Mouse (Mus musculus) neural tube, embryonic 15.5 days (tissue): Measurements from ENCODE around the gene Bri3bp. TPM values are rescaled to one million over a fixed set of nuclear protein-coding genes. Genes with fewer than 3 reads are reported as not detected.
"Not testable (repeated sequence)": the region's sequence is repeated elsewhere in the genome, so short reads cannot be mapped to it uniquely, and the experiment has no call there.

ENCODE experiments used
- ATAC-seq: fragments of 200-750 bp; cut with Nextera tagmentation; 2 replicates; pipeline ENCODE4 v1.8.0; 2017; ENCODE audit warnings: mild to moderate bottlenecking, moderate TSS enrichment, moderate library complexity; ENCODE audit not compliant: low FRiP score
- H3K27ac ChIP-seq: fragments of 300-500 bp; sonication (generic); replicated peaks from 2 replicates; pipeline ENCODE4 v1.5.1; 2015; ENCODE audit warnings: mild to moderate bottlenecking, inconsistent platforms
- H3K27me3 ChIP-seq: fragments of 300-500 bp; sonication (generic); replicated peaks from 2 replicates; pipeline ENCODE4 v1.6.1; 2015; ENCODE audit warnings: inconsistent platforms
- H3K36me3 ChIP-seq: fragments of 300-500 bp; sonication (generic); 2 replicates; pipeline ENCODE4 v1.6.1; 2015; ENCODE audit warnings: inconsistent platforms
- H3K4me1 ChIP-seq: fragments of 300-500 bp; sonication (generic); 2 replicates; pipeline ENCODE4 v1.6.1; 2015; ENCODE audit warnings: inconsistent platforms
- H3K4me2 ChIP-seq: fragments of 300-500 bp; sonication (generic); 2 replicates; pipeline ENCODE4 v1.6.1; 2015; ENCODE audit warnings: inconsistent platforms, mild to moderate bottlenecking, moderate library complexity
- H3K4me3 ChIP-seq: fragments of 300-500 bp; sonication (generic); replicated peaks from 2 replicates; pipeline ENCODE4 v1.5.1; 2015; ENCODE audit warnings: mild to moderate bottlenecking, inconsistent platforms
- H3K9ac ChIP-seq: fragments of 300-500 bp; sonication (generic); replicated peaks from 2 replicates; pipeline ENCODE4 v1.6.1; 2015; ENCODE audit warnings: mild to moderate bottlenecking, inconsistent platforms
- H3K9me3 ChIP-seq: fragments of 300-500 bp; sonication (generic); replicated peaks from 2 replicates; pipeline ENCODE4 v1.6.1; 2016; ENCODE audit warnings: inconsistent platforms
- WGBS: fragments of 180-500 bp; shearing (Covaris S2); methylation state at CpG from one replicate; pipeline ENCODE4 v1.1.7; 2015; ENCODE audit warnings: mixed read lengths; 5-methylcytosine and 5-hydroxymethylcytosine counted together
- polyA plus RNA-seq: library from polyadenylated mRNA; unstranded; fragments of >200 nt; fragmentation: Nextera tagmentation; extraction: Ambion mirVana; gene quantifications from 2 replicates; pipeline ENCODE4 v1.2.1, GENCODE M21; 2015

Gene Bri3bp
- polyA plus RNA-seq, 1 experiment from 2014 or later: 37.3 TPM

DNA sequence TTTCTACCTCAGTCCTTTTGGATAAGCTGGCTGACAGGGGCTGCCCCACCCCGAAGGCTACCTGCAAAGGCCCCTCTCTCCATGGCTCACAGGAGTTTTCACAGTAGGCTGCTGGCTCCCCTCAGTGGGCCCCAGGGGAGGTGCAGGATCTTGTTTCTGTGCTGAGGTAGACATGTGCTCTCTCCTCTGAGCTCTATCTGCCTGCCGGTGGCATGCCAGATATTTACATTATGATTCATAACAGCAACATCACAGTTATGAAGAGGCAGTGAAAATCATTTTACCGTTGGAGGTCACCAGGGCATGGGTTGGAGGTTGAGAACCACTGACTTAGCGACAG is 46.7 kb downstream of the Bri3bp start:
- peaks cover 71% of the 10 kb centered on the region for H3K36me3 ChIP-seq
- WGBS: 48% methylated on average over 4 of the region's 4 CpGs
- 0 out of 2 replicates have a peak overlapping the region, but pooled peaks have one; percentile 33 for H3K27ac ChIP-seq

DNA sequence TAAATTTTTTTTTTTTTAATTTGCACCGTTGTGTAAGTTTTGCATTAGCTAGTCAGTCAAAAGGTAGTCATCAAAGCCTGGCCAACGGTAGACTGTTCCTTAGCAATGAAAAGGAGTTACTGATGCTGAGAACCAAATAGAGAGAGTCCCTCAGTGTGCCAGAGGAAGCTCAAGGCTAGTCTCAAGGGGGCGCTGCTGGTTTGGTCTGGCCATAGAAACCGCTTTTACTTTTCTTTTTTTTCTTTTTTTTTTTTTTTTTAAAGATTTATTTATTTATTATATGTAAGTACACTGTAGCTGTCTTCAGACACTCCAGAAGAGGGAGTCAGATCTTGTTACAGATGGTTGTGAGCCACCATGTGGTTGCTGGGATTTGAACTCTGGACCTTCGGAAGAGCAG is 47.6 kb downstream of the Bri3bp start:
- Histone ChIP-seq H3K36me3 (peaks cover 71% of the 10 kb centered on the region), H3K4me1 (0 out of 2 replicates have a peak, but pooled peaks cover 11% of the 10 kb centered on the region)
- not testable (repeated sequence) for H3K4me2 ChIP-seq, H3K27me3 ChIP-seq, ATAC-seq, H3K4me3 ChIP-seq, H3K27ac ChIP-seq, H3K9ac ChIP-seq, H3K9me3 ChIP-seq
- 92% methylated on average over 5 of the region's 5 CpGs for WGBS

More for the DNA sequence above, 46.7 kb downstream of the Bri3bp start:
- no peak for ATAC-seq
- Histone ChIP-seq H3K9ac (no peak overlapping the region), H3K9me3 (no peaks in the 10 kb centered on the region), H3K4me1 (0 out of 2 replicates have a peak, but pooled peaks cover 11% of the 10 kb centered on the region), H3K27me3 (no peaks in the 10 kb centered on the region), H3K4me3 (no peak overlapping the region), H3K4me2 (no peak overlapping the region)

DNA sequence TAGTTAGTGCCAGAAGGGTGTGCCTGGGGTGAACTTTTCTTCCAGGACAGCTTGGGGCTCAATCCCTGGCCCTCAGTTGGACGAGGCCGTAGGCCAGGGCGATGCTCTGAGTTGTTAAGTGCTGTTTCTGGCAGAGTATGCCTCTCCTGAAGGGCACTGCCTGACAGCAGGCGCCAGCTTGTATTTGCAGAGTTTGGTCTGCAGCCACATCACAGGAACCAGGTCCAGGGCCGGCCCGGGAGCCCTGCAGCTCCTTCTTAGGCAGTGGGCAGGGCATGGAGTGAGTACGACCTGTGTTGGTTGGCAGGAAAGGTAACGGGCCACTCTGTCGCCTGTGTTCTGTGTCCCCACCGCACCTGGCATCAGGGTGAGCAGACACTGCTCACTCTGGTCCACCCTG is 49.7 kb downstream of the Bri3bp start:
- H3K4me2 ChIP-seq: no peak overlapping the region
- no peak overlapping the region for H3K27ac ChIP-seq
- 0 out of 2 replicates have a peak, but pooled peaks cover 11% of the 10 kb centered on the region for H3K4me1 ChIP-seq
- peaks cover 67% of the 10 kb centered on the region for H3K36me3 ChIP-seq
- no peaks in the 10 kb centered on the region for H3K27me3 ChIP-seq
- 91% methylated on average over 10 of the region's 10 CpGs for WGBS
- ATAC-seq: no peak
- H3K9ac ChIP-seq: no peak overlapping the region
- no peak overlapping the region for H3K4me3 ChIP-seq
- H3K9me3 ChIP-seq: no peaks in the 10 kb centered on the region

DNA sequence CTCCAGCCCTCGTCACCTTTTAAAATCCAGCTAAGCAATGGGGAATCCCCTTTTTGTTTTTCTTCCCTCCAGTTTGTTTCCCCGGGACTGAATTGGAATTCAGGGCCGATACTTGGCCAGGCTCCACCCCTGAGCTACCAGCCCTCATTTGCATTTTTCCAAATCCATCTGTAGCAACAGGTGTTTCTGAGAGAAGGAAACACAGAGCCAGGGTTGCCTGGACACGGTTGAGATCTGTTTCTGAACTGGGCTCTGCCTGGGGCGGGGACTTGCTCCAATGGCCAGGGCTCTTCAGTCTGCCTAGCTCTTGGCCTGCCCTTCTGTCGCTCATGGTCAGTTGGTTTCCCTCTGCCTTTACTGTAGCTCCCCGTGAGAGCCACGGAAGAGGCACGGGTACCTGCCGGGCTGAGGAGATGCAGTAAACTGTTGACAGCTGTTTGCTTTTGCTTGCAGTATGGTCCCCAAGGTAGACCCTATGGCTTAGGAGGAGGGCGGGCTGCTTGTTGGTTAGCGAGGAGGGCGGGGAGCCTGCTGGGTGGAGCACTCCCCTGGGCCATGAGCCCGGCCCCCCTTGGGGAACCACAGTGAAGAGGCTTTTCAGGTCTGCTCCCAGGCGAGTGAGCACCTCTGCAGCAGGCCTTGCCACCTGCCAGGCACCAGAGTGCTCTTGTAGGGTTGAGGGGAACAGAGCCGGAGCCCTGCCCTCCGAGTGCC is 51.2 kb downstream of the Bri3bp start:
- Histone ChIP-seq H3K4me3 (no peak overlapping the region), H3K4me1 (0 out of 2 replicates have a peak, but pooled peaks cover 5% of the 10 kb centered on the region), H3K4me2 (no peak overlapping the region), H3K36me3 (peaks cover 59% of the 10 kb centered on the region), H3K9me3 (no peaks in the 10 kb centered on the region), H3K9ac (no peak overlapping the region), H3K27ac (no peak overlapping the region), H3K27me3 (no peaks in the 10 kb centered on the region)
- 67% methylated on average over 17 of the region's 17 CpGs for WGBS
- no peak for ATAC-seq

DNA sequence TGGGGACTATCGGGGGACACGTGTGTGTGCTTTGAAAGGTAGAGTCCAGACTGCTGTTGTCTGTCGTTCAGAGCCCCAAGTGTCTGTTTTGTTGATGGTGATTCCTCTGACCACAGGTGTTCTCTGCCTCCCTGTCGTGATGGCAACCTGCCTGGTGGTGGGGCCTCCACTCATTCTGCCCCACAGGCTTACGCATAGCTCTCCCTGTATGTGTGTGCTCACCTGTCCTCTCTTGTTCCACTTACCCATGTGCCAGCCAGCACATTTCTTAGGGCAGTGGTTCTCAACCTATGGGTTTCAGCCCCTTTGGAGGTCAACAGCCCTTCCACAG is 51.7 kb downstream of the Bri3bp start:
- Histone ChIP-seq H3K4me1 (no peaks in the 10 kb centered on the region), H3K27ac (no peak overlapping the region), H3K4me3 (no peak overlapping the region), H3K36me3 (peaks cover 54% of the 10 kb centered on the region), H3K4me2 (no peak overlapping the region), H3K9ac (no peak overlapping the region), H3K27me3 (no peaks in the 10 kb centered on the region), H3K9me3 (no peaks in the 10 kb centered on the region)
- 72% methylated on average over 5 of the region's 5 CpGs for WGBS
- no peak for ATAC-seq

DNA sequence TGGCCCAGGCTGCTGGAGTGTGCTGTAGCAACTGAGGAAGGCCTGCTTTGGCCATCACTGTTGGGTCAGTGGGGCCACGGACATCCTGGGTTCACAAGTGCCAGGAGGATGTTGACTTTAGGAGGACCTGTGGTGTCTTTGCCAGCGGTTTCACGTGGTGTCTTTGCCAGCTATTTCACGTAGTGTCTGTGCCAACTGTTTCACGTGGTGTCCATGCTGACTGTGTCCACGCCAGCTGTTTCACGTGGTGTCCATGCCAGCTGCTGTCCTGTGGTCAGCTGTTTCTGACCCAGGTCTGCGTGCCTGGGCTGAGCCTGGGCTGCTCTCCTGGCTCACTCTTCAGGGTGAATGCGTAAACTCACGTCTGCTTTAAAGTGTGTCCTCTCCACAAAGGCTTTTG is 54.3 kb downstream of the Bri3bp start:
- Histone ChIP-seq H3K9me3 (no peaks in the 10 kb centered on the region), H3K9ac (no peak overlapping the region), H3K27me3 (no peaks in the 10 kb centered on the region), H3K4me1 (no peaks in the 10 kb centered on the region), H3K36me3 (peaks cover 45% of the 10 kb centered on the region), H3K27ac (no peak overlapping the region), H3K4me3 (no peak overlapping the region), H3K4me2 (no peak overlapping the region)
- WGBS: 91% methylated on average over 10 of the region's 10 CpGs
- ATAC-seq: no peak

DNA sequence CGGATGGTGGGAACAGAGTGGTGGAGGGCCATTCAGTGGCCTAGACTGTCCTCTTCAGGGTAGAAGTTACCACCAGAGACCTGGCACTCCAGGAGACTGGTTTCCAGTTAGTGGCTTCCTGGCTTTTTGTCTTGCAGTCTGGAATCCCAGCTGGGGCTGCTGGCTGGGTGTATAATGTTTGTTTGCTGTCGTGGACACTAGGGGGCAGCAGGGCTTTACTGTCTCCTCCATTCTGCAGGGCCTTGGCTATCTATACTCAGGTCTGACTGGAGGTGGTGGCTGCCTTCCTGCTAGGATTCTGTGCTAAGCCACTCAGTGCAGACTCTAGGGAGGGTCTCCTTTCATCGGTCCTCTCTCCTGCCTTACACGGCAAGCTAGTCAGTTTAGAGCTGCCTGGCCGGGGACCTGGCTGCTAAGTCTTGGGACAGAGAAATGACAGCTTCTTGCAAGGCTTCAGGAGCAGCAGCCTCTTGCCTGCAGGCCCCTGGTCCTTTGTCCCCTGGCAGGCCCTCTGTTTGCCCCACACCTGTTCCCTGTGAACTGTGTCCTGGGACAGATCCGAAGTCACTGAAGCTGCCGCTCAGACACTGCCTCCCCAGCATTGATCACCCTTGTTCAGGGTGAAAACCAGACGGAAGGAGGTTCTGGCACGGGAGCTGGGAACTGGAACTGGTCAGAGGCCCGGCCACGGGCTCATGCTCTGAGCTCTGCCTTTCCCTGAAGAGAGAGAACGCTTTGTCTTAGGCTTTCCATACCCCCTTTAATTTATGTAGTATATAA is 56.6 kb downstream of the Bri3bp start:
- 66% methylated on average over 12 of the region's 12 CpGs for WGBS
- no peak overlapping the region for H3K9ac ChIP-seq
- no peaks in the 10 kb centered on the region for H3K27me3 ChIP-seq
- no peaks in the 10 kb centered on the region for H3K9me3 ChIP-seq
- no peak overlapping the region for H3K27ac ChIP-seq
- no peak overlapping the region for H3K4me3 ChIP-seq
- H3K36me3 ChIP-seq: peaks cover 26% of the 10 kb centered on the region
- no peak overlapping the region for H3K4me2 ChIP-seq
- peaks cover 5% of the 10 kb centered on the region; the same call in 1 of the 2 replicates for H3K4me1 ChIP-seq
- ATAC-seq: peak; percentile 72

DNA sequence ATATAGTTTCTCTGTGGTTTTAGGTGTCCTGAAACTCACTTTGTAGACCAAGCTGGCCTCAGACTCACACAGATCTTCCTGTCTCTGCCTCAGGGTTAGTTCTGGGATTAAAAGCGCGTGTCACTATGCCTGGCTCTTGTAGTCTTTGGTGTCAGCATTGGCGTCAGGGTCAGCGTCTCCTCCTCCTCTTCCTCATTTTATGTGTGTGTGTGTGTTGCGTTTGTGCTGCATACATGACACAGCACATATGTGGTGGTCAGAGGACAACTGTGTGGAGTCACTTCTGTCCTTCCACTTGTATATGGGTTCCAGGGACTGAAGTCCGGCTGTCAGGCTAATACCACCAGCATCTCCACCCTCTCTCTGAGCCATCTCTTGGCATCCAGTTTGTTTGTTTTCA is 60.1 kb downstream of the Bri3bp start:
- 94% methylated on average over 6 of the region's 6 CpGs for WGBS
- Histone ChIP-seq H3K27ac (no peak overlapping the region), H3K36me3 (peaks cover 16% of the 10 kb centered on the region), H3K9me3 (no peaks in the 10 kb centered on the region), H3K9ac (no peak overlapping the region), H3K4me2 (no peak overlapping the region), H3K27me3 (no peaks in the 10 kb centered on the region), H3K4me1 (peaks cover 10% of the 10 kb centered on the region; the same call in 1 of the 2 replicates), H3K4me3 (no peak overlapping the region)
- ATAC-seq: no peak

DNA sequence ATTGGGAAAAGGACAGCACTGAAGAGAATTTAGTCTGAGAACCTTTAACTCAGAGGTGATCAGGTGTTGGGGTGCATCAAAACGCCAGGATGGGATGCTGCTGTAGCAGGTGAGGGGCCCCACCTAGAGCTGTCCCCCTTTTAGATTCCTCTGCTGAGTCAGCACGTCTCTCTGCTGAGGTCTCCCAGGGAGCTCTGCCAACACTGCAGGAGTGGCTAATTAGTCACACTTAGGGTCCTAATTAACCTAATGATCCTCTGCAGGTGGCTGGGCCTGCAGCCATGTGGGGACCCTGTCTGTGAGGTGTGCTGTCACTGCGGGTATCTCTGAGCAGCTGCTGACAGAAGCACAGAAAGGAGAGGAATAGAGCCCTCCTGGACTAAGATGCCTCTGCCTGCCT is 60.8 kb downstream of the Bri3bp start:
- Histone ChIP-seq H3K4me2 (no peak overlapping the region), H3K9ac (no peak overlapping the region), H3K4me3 (no peak overlapping the region), H3K27me3 (no peaks in the 10 kb centered on the region), H3K36me3 (peaks cover 16% of the 10 kb centered on the region), H3K27ac (no peak overlapping the region), H3K4me1 (peaks cover 10% of the 10 kb centered on the region; the same call in 1 of the 2 replicates), H3K9me3 (no peaks in the 10 kb centered on the region)
- ATAC-seq: no peak
- 30% methylated on average over 3 of the region's 3 CpGs for WGBS

DNA sequence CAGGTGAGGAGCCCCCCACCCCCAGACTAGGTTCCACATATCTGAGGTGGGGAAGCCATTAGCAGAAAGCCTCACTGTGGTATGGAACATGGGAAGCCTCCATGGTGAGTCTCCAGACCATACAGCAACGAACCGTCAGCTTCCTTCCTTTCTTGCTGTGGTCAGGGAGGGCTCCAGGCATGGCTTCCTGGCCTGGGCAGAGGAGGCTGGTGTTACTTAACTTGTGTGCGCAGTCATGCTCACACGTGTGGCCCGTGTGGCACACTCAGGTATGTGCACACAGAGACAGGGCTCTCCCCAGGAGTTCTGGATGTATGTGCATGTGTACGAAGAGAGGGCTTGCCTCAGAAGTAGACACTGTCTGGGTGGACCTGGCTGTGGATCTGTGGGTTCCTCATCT is 62.3 kb downstream of the Bri3bp start:
- H3K27me3 ChIP-seq: no peaks in the 10 kb centered on the region
- WGBS: 83% methylated on average over 6 of the region's 6 CpGs
- H3K4me3 ChIP-seq: no peak overlapping the region
- no peak overlapping the region for H3K9ac ChIP-seq
- H3K4me1 ChIP-seq: peaks cover 10% of the 10 kb centered on the region; the same call in 1 of the 2 replicates
- no peak for ATAC-seq
- H3K36me3 ChIP-seq: peaks cover 21% of the 10 kb centered on the region
- H3K9me3 ChIP-seq: no peaks in the 10 kb centered on the region
- H3K4me2 ChIP-seq: no peak overlapping the region
- H3K27ac ChIP-seq: no peak overlapping the region

DNA sequence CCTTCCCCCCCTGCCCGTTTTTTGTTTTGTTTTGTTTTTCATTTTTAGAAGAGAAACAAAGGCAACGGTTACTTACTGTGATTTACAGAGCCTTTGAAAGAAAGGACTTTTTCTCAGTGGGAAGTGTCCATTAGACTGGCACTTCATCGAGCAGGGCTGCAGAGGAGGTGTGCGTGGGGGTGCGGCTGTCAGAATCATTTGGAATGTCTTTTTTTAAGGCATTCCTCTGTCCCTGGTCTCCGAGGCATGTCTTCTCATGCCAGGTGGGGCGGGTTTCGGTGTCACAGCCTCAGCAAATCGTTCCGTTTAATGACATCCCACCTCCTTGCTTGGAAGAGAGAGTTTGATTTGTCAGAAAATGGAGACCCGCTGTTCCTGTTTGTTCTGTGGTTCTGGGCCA is 63.3 kb downstream of the Bri3bp start:
- no peak for ATAC-seq
- Histone ChIP-seq H3K36me3 (peaks cover 32% of the 10 kb centered on the region), H3K9me3 (no peaks in the 10 kb centered on the region), H3K27ac (no peak overlapping the region), H3K4me3 (no peak overlapping the region), H3K4me2 (no peak overlapping the region), H3K4me1 (peaks cover 10% of the 10 kb centered on the region; the same call in 1 of the 2 replicates), H3K9ac (no peak overlapping the region), H3K27me3 (no peaks in the 10 kb centered on the region)
- WGBS: 61% methylated on average over 11 of the region's 11 CpGs

DNA sequence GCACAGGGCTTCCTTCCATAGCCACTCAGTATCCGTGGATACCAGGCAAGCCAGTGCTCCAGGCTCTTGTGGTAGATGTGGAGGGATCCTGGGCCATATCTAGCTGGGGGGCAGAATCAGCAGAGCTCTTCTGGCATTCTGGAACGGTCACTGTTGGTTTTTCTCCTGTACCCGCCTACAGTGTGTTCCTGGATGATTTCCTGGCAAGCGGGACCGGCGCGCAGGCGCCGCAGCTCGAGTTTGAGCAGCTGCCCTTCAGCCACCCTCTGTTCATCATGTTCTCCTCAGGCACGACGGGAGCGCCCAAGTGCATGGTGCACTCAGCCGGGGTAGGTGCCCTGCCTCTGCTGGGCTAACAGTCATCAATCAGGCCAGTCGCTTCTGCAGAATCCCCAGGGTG is 64.6 kb downstream of the Bri3bp start:
- Histone ChIP-seq H3K4me3 (no peak overlapping the region), H3K27ac (no peak overlapping the region), H3K36me3 (peaks cover 33% of the 10 kb centered on the region), H3K9ac (no peak overlapping the region), H3K9me3 (no peaks in the 10 kb centered on the region), H3K27me3 (no peaks in the 10 kb centered on the region), H3K4me1 (peaks cover 10% of the 10 kb centered on the region; the same call in 1 of the 2 replicates), H3K4me2 (no peak overlapping the region)
- 53% methylated on average over 15 of the region's 15 CpGs for WGBS
- no peak for ATAC-seq
